Mouse (Mus musculus) thymus, adult 2 months (tissue): ENCODE data around the gene Fam133b.

Experiments
- CTCF ChIP-seq: fragments of 200-500 bp; IDR thresholded peaks from 2 replicates; pipeline ENCODE4 v1.5.1; 2012; ENCODE audit warnings: mild to moderate bottlenecking, control low read depth, low read length, moderate library complexity, borderline replicate concordance; ENCODE audit not compliant: control insufficient read depth, poor library complexity, insufficient read depth; ENCODE audit errors: extremely low read depth
- POLR2A ChIP-seq: fragments of 200-500 bp; IDR thresholded peaks from 2 replicates; pipeline ENCODE4 v1.6.1; 2012; ENCODE audit warnings: mild to moderate bottlenecking, low read length, control low read depth, moderate library complexity; ENCODE audit not compliant: control insufficient read depth, poor library complexity, insufficient read depth; ENCODE audit errors: extremely low read depth

DNA sequence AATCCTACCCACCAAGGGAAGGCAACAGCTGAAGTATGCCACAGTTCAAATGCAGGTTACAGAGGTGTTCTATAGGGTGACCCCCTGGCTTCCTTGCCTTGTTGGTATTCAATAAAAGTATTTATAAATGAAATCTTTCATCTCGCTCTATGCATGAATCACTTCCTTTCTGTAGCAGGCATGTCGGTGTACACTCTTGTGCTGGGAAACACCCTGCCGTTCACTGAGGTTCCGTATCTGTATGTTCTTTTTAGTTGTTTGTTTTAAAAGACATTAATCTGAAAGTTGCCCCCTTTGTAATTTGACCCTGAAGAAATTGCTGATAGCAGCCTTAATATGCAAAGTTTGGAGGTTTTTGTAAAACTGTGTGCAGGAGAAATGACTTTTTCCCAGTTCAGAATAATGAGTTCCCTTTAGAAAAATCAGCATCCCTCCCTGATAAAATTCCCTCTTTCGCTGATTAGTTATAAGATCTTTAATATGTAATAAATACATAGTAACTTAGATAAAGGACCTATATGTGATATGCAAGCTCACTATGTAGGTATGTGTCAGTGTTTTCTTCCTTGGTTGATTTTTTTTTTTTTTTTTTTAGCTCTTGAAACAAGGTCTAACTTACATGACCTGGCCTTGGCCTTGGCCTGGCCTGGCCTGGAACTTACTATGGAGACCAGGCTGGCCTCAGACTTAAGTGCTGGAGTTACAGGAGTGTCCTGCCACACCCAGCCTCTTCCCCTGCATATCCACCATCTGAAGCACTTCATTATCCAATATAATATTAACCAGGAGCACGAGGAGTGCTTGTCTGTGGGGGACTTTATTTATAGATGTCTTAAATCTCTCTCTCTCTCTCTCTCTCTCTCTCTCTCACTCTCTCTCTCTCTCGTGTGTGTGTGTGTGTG is 34.9 kb upstream of the Fam133b start:
- TF ChIP-seq CTCF (no peak), POLR2A (no peak)
